ENCODE assay signal across 8 mouse cellular contexts in genomic region chr17:15656881-15657607, GRCm38 (mm10). TPM values are rescaled to one million over a fixed set of nuclear protein-coding genes. Genes with fewer than 3 reads are reported as not detected.
DNase-seq lines count a peak whose midpoint lies in the region; ATAC-seq and TF ChIP-seq lines count a peak whose summit lies in the region.

No protein-coding gene starts in this region.

- no peaks in the 10 kb centered on the region for H3K36me3 ChIP-seq in forebrain, embryonic 11.5 days (ENCODE audit: control insufficient read depth, insufficient read depth, low read length)
- H3K36me3 ChIP-seq in forebrain, embryonic 12.5 days (replicated peaks), result no peaks in the 10 kb centered on the region
- H3K36me3 ChIP-seq in forebrain, postnatal 0 days (ENCODE audit: insufficient read depth), result no peaks in the 10 kb centered on the region
- H3K36me3 ChIP-seq in lung, embryonic 15.5 days, result no peaks in the 10 kb centered on the region
- no peaks in the 10 kb centered on the region for H3K36me3 ChIP-seq in stomach, embryonic 14.5 days (ENCODE audit: control insufficient read depth, insufficient read depth, low read length)

- peak; percentile 64; the same call in 1 of the 2 replicates for ATAC-seq in forebrain, embryonic 11.5 days (replicated peaks; ENCODE audit: low FRiP score)
- ATAC-seq in forebrain, embryonic 12.5 days (ENCODE audit: low FRiP score), result no peak
- 0 out of 2 replicates have a peak, but pooled peaks have one; percentile 10 for ATAC-seq in forebrain, postnatal 0 days
- peak; percentile 91 for ATAC-seq in lung, embryonic 15.5 days (ENCODE audit: borderline replicate concordance, extremely low read depth, low FRiP score, low TSS enrichment)
- peak; percentile 89 for ATAC-seq in stomach, embryonic 14.5 days (ENCODE audit: insufficient number of reproducible peaks, insufficient read depth, low FRiP score, low read depth)

- no peaks in the 10 kb centered on the region for H3K4me1 ChIP-seq in forebrain, embryonic 11.5 days (replicated peaks; ENCODE audit: control insufficient read depth, insufficient read depth, low read length)
- H3K4me1 ChIP-seq in forebrain, embryonic 12.5 days, result peaks cover 4% of the 10 kb centered on the region; the same call in 1 of the 2 replicates
- no peaks in the 10 kb centered on the region for H3K4me1 ChIP-seq in forebrain, postnatal 0 days (ENCODE audit: insufficient read depth)
- H3K4me1 ChIP-seq in lung, embryonic 15.5 days, result peaks cover 9% of the 10 kb centered on the region
- no peaks in the 10 kb centered on the region; the same call in 1 of the 2 replicates for H3K4me1 ChIP-seq in stomach, embryonic 14.5 days (ENCODE audit: control insufficient read depth, insufficient read depth, low read length)

- DNase-seq in forebrain, embryonic 11.5 days (ENCODE audit: low spot score), result peak; percentile 63
- no peak for DNase-seq in forebrain, postnatal 0 days
- peak; percentile 19 for DNase-seq in kidney, adult 11 months
- no peak for DNase-seq in layer of hippocampus, postnatal 36 days
- no peak for DNase-seq in layer of hippocampus, adult 18-20 months (ENCODE audit: low spot score in 2 of 2)

- 33% methylated on average over 6 of the region's 6 CpGs for WGBS in forebrain, embryonic 11.5 days
- 35% methylated on average over 6 of the region's 6 CpGs for WGBS in forebrain, embryonic 12.5 days
- WGBS in forebrain, postnatal 0 days, result 26% methylated on average over 6 of the region's 6 CpGs
- 10% methylated on average over 6 of the region's 6 CpGs for WGBS in lung, embryonic 15.5 days
- WGBS in stomach, embryonic 14.5 days, result 15% methylated on average over 6 of the region's 6 CpGs

- H3K4me3 ChIP-seq in forebrain, embryonic 11.5 days (ENCODE audit: low read depth, low read length), result no peak overlapping the region
- no peak overlapping the region for H3K4me3 ChIP-seq in forebrain, embryonic 12.5 days (replicated peaks)
- H3K4me3 ChIP-seq in forebrain, postnatal 0 days (ENCODE audit: low read depth, low read length), result no peak overlapping the region
- peak overlapping the region; percentile 13; the same call in 1 of the 2 replicates for H3K4me3 ChIP-seq in lung, embryonic 15.5 days
- H3K4me3 ChIP-seq in stomach, embryonic 14.5 days (ENCODE audit: low read depth, low read length), result no peak overlapping the region

- H3K4me2 ChIP-seq in forebrain, embryonic 11.5 days (ENCODE audit: low read depth, low read length, severe bottlenecking), result no peak overlapping the region
- H3K4me2 ChIP-seq in forebrain, embryonic 12.5 days, result no peak overlapping the region
- H3K4me2 ChIP-seq in forebrain, postnatal 0 days (ENCODE audit: low read depth), result no peak overlapping the region
- H3K4me2 ChIP-seq in lung, embryonic 15.5 days, result peak overlapping the region; percentile 31
- H3K4me2 ChIP-seq in stomach, embryonic 14.5 days (replicated peaks; ENCODE audit: low read depth, low read length), result peak overlapping the region; percentile 10; the same call in 1 of the 2 replicates

- H3K9me3 ChIP-seq in forebrain, embryonic 11.5 days (ENCODE audit: control insufficient read depth, low read length), result no peaks in the 10 kb centered on the region
- no peaks in the 10 kb centered on the region for H3K9me3 ChIP-seq in forebrain, embryonic 12.5 days
- no peaks in the 10 kb centered on the region for H3K9me3 ChIP-seq in forebrain, postnatal 0 days (ENCODE audit: low read length)
- H3K9me3 ChIP-seq in lung, embryonic 15.5 days, result no peaks in the 10 kb centered on the region
- no peaks in the 10 kb centered on the region for H3K9me3 ChIP-seq in stomach, embryonic 14.5 days (ENCODE audit: control insufficient read depth, low read depth, low read length)

- TF ChIP-seq CTCF in forebrain, postnatal 0 days (IDR thresholded peaks at IDR 0.05; ENCODE audit: low read depth), result no peak

- H3K27ac ChIP-seq in forebrain, embryonic 11.5 days (ENCODE audit: low read depth, low read length), result no peak overlapping the region
- no peak overlapping the region for H3K27ac ChIP-seq in forebrain, embryonic 12.5 days
- H3K27ac ChIP-seq in forebrain, postnatal 0 days (ENCODE audit: low read depth, low read length), result no peak overlapping the region
- peak overlapping the region; percentile 29 for H3K27ac ChIP-seq in lung, embryonic 15.5 days
- H3K27ac ChIP-seq in stomach, embryonic 14.5 days (ENCODE audit: low read length), result no peak overlapping the region

- H3K9ac ChIP-seq in forebrain, embryonic 11.5 days (ENCODE audit: low read length), result no peak overlapping the region
- no peak overlapping the region for H3K9ac ChIP-seq in forebrain, embryonic 12.5 days
- H3K9ac ChIP-seq in forebrain, postnatal 0 days, result no peak overlapping the region
- H3K9ac ChIP-seq in lung, embryonic 15.5 days, result no peak overlapping the region
- no peak overlapping the region for H3K9ac ChIP-seq in stomach, embryonic 14.5 days (replicated peaks; ENCODE audit: low read depth, low read length)

- no peaks in the 10 kb centered on the region for H3K27me3 ChIP-seq in forebrain, embryonic 11.5 days (ENCODE audit: control insufficient read depth, insufficient read depth, low read length)
- no peaks in the 10 kb centered on the region for H3K27me3 ChIP-seq in forebrain, embryonic 12.5 days
- H3K27me3 ChIP-seq in forebrain, postnatal 0 days (ENCODE audit: insufficient read depth, low read length), result no peaks in the 10 kb centered on the region
- no peaks in the 10 kb centered on the region for H3K27me3 ChIP-seq in lung, embryonic 15.5 days
- no peaks in the 10 kb centered on the region for H3K27me3 ChIP-seq in stomach, embryonic 14.5 days (ENCODE audit: control insufficient read depth, insufficient read depth, low read length)

RNA-seq across cellular contexts. Expression of gene Chd1, which starts 47.7 kb away (rescaled TPM):
- polyA plus RNA-seq in forebrain, embryonic 11.5 days (2014; fragmentation: Nextera tagmentation; extraction: Ambion mirVana), result 44.8 and 46.9 TPM in 2 replicates
- polyA plus RNA-seq in forebrain, embryonic 12.5 days (2016; fragmentation: Nextera tagmentation; extraction: Ambion mirVana), result 44.8 and 48.3 TPM in 2 replicates
- total RNA-seq in forebrain, postnatal 0 days (2014; rRNA removed), result 14.5 and 20.5 TPM in 2 replicates
- polyA plus RNA-seq in forebrain, postnatal 0 days (2015; fragmentation: Nextera tagmentation; extraction: Ambion mirVana), result 9.9 and 14.2 TPM in 2 replicates
- polyA plus RNA-seq in lung, embryonic 15.5 days (2015; fragmentation: Nextera tagmentation; extraction: Ambion mirVana), result 30.2 and 30.5 TPM in 2 replicates
- polyA plus RNA-seq in stomach, embryonic 14.5 days (2014; fragmentation: Nextera tagmentation; extraction: Ambion mirVana), result 35.7 and 39.5 TPM in 2 replicates
- 10 to 100 TPM; 24.2 to 25.3 TPM for total RNA-seq in layer of hippocampus, postnatal 36 days (2021)
- total RNA-seq in layer of hippocampus, adult 18-20 months (2021), result 10 to 100 TPM; 21.4 to 25.9 TPM

Comparison
In these comparisons a context has a peak if more than half of its experiments do, and no peak if none do; other contexts are left out.
1. DNase-seq: peak in forebrain, embryonic 11.5 days (single experiment) and kidney, adult 11 months (single experiment); none in forebrain, postnatal 0 days (single experiment), layer of hippocampus, postnatal 36 days (0 of 2) and layer of hippocampus, adult 18-20 months (0 of 2).
2. H3K4me2 ChIP-seq: peak in lung, embryonic 15.5 days (single experiment) and stomach, embryonic 14.5 days (single experiment); none in forebrain, embryonic 11.5 days (single experiment), forebrain, embryonic 12.5 days (single experiment) and forebrain, postnatal 0 days (single experiment).